Mouse (Mus musculus) layer of hippocampus, postnatal 14 days (tissue): ENCODE data around the gene Tmem139. TPM values are rescaled to one million over a fixed set of nuclear protein-coding genes. Genes with fewer than 3 reads are reported as not detected.

Experiments used
- DNase-seq, 2 experiments: peaks; one replicate each; pipeline ENCODE4 v3.0.0; 2021 to 2022; ENCODE audit warnings: low spot score in 2 of 2, mixed read lengths in 1 of 2
- total RNA-seq, 2 experiments: library from RNA; stranded (reverse); gene quantifications; 2 replicates each; pipeline ENCODE4 v1.2.3; 2021

Tmem139 gene
- total RNA-seq, 2 experiments from 2014 or later = not detected

GRCm38 (mm10) chr6:42270817-42271216 lies 9.0 kb downstream of the Tmem139 start:
- no peak for DNase-seq

- DNase-seq = no peak
These were observed 14.4 kb downstream of the Tmem139 start for GRCm38 (mm10) chr6:42276151-42276550.

- DNase-seq = no peak
These were observed 21.2 kb downstream of the Tmem139 start for GRCm38 (mm10) chr6:42282865-42283528.

GRCm38 (mm10) chr6:42286448-42286847 lies 24.7 kb downstream of the Tmem139 start, which contains the start of gene Clcn1:
TSS of gene Clcn1 (plus strand) at chr6:42286685.
- DNase-seq = no peak

- no peak for DNase-seq
These were observed 25.8 kb downstream of the Tmem139 start for GRCm38 (mm10) chr6:42287562-42287961.

GRCm38 (mm10) chr6:42293327-42293726 lies 31.6 kb downstream of the Tmem139 start:
- DNase-seq = no peak

- no peak for DNase-seq
These were observed 33.9 kb downstream of the Tmem139 start for GRCm38 (mm10) chr6:42295549-42296094.

GRCm38 (mm10) chr6:42299362-42299761 lies 37.6 kb downstream of the Tmem139 start:
- no peak for DNase-seq

GRCm38 (mm10) chr6:42309816-42310378 lies 48.1 kb downstream of the Tmem139 start:
- no peak for DNase-seq

- DNase-seq = no peak
These were observed 48.8 kb downstream of the Tmem139 start for GRCm38 (mm10) chr6:42310427-42311053.

Other genes starting within 250 kb of the Tmem139 start
- not detected for gene Sva, start 223.6 kb upstream of the Tmem139 start, total RNA-seq
- gene Tas2r139, start 121.0 kb upstream of the Tmem139 start, total RNA-seq = not detected
- not detected for gene Tas2r144, start 46.6 kb upstream of the Tmem139 start, total RNA-seq
- 1 to 10 TPM; 8.6 to 8.9 TPM for gene Gstk1, start 16.0 kb upstream of the Tmem139 start, total RNA-seq
- 10 to 100 TPM; 19.2 to 20.8 TPM for gene Casp2, start 3.0 kb downstream of the Tmem139 start, total RNA-seq
- 1 to 10 TPM; 2.7 to 3.7 TPM for gene Clcn1, start 24.7 kb downstream of the Tmem139 start, total RNA-seq
- 10 to 100 TPM; 76.4 to 77.5 TPM for gene Fam131b, start 62.7 kb downstream of the Tmem139 start, total RNA-seq
- gene Zyx, start 87.7 kb downstream of the Tmem139 start, total RNA-seq = 10 to 100 TPM; 59.4 to 60.1 TPM
- under 1 TPM; 0.57 to 0.71 TPM for gene Epha1, start 111.3 kb downstream of the Tmem139 start, total RNA-seq
- gene Tas2r143, start 138.3 kb downstream of the Tmem139 start, total RNA-seq = not detected
- under 1 TPM in 1 of 2 experiments, not detected in 1; 0.36 TPM for gene Tas2r135, start 143.5 kb downstream of the Tmem139 start, total RNA-seq
- gene Tas2r126, start 172.6 kb downstream of the Tmem139 start, total RNA-seq = not detected
- not detected for gene Olfr458, start 203.2 kb downstream of the Tmem139 start, total RNA-seq
- not detected for gene Olfr457, start 214.4 kb downstream of the Tmem139 start, total RNA-seq
- gene Olfr456, start 225.2 kb downstream of the Tmem139 start, total RNA-seq = not detected